Mouse (Mus musculus): ENCODE measurements around the gene Mlx. TPM values are rescaled to one million over a fixed set of nuclear protein-coding genes. Genes with fewer than 3 reads are reported as not detected.

Gene Mlx
- polyA plus RNA-seq, 1 experiment from 2014 or later, result 87.3 TPM

DNA sequence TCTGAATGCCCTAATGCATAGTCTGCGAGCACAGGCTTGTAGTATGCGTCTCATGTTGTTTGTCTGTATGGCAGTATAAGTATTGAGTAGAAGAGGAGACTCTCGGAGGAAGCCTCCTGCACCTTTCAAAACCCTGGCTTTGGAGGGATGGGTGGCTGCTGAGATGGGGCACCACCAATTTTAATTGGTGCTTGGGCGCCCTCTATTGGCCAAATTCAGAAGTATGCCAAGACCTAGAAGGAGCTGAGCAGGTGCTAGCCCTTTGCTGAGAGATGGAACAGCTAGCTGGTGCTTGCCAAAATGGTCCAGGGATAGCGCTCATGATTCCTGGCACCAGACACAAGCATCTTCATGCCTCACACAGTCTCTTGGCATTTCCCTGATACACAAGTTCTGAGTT lies 29.2 kb upstream of the Mlx start:
- H3K9ac ChIP-seq, result no peak overlapping the region
- no peak for ATAC-seq (ENCODE audit: low read depth)
- H3K4me1 ChIP-seq (replicated peaks), result peaks cover 9% of the 10 kb centered on the region
- H3K27ac ChIP-seq (replicated peaks), result no peak overlapping the region
- WGBS, result 39% methylated on average over 5 of the region's 5 CpGs
- peaks cover 97% of the 10 kb centered on the region for H3K36me3 ChIP-seq
- no peaks in the 10 kb centered on the region for H3K9me3 ChIP-seq
- no peaks in the 10 kb centered on the region for H3K27me3 ChIP-seq
- no peak overlapping the region for H3K4me2 ChIP-seq
- no peak overlapping the region for H3K4me3 ChIP-seq

DNA sequence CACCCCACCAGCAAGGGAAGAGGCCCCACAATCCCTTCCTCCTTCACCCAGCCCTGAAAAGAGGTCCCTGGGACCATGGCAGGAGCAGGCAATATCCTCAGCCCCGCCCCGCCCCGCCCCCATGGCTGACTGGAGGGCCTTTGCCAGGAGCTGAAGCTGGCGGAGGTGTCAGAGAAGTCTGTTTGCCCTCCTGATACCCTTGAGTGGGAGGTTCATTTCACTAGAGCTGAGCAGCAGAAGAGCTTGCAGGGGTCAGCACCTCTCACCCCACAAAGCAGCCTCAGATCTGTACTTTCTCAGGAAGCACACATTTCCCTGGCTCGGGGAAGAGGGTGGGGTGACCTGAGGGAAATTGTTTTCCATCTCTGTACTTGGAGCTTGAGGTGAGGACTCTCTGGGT lies 28.4 kb upstream of the Mlx start:
- no peak overlapping the region for H3K4me3 ChIP-seq
- H3K9ac ChIP-seq, result no peak overlapping the region
- WGBS, result 77% methylated on average over 5 of the region's 5 CpGs
- H3K9me3 ChIP-seq, result no peaks in the 10 kb centered on the region
- H3K27me3 ChIP-seq, result no peaks in the 10 kb centered on the region
- H3K27ac ChIP-seq (replicated peaks), result peak overlapping the region; percentile 23; the same call in 1 of the 2 replicates
- peaks cover 97% of the 10 kb centered on the region for H3K36me3 ChIP-seq
- ATAC-seq (ENCODE audit: low read depth), result no peak
- H3K4me2 ChIP-seq, result no peak overlapping the region
- H3K4me1 ChIP-seq (replicated peaks), result peaks cover 17% of the 10 kb centered on the region

DNA sequence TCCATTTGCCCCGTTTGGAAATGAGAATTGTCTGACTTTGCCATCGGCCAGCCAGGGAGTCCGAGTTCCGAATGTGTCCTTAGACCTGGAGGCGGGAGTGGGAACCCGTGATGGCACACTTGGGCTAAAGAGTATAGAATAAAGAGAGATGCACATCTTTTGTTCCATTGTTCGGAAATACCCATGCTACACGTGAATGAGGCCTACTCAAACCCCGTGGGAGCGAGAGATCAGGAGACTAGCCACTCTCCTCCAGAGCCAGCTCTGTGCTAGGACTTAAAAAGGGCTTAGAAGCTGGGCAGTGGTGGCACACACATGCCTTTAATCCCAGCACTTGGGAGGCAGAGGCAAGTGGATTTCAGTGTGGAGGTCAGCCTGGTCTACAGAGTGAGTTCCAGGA lies 27.6 kb upstream of the Mlx start:
- H3K4me2 ChIP-seq, result no peak overlapping the region
- peak overlapping the region; percentile 81 for H3K27ac ChIP-seq (replicated peaks)
- no peak overlapping the region for H3K4me3 ChIP-seq
- H3K4me1 ChIP-seq (replicated peaks), result peaks cover 20% of the 10 kb centered on the region
- H3K9me3 ChIP-seq, result no peaks in the 10 kb centered on the region
- H3K36me3 ChIP-seq, result peaks cover 96% of the 10 kb centered on the region
- H3K27me3 ChIP-seq, result no peaks in the 10 kb centered on the region
- H3K9ac ChIP-seq, result no peak overlapping the region
- ATAC-seq (ENCODE audit: low read depth), result no peak
- WGBS, result 70% methylated on average over 10 of the region's 10 CpGs

DNA sequence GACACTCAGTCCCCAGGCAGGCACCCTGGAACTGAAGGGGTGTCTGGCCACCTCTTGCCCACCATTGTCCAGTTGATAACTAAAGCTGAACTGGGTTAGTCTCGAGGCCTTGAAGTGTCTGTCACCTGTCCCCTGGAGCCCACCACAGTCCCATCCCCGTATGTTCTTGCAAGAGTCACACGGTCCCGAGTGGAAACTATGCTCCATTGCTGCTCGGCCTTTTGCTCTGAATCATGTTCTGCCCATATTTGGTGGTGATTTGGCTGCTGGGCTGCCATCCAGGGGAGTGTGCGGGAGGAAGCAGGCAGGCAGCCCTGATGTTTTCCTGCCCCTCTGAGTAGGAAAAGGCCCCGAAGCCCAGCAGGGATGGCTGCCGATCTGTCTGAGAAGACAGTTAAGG lies 27.0 kb upstream of the Mlx start:
- Histone ChIP-seq H3K9me3 (no peaks in the 10 kb centered on the region), H3K27me3 (no peaks in the 10 kb centered on the region), H3K4me2 (no peak overlapping the region), H3K27ac (replicated peaks) (peak overlapping the region; percentile 81), H3K36me3 (peaks cover 89% of the 10 kb centered on the region), H3K9ac (no peak overlapping the region), H3K4me1 (replicated peaks) (peaks cover 20% of the 10 kb centered on the region), H3K4me3 (no peak overlapping the region)
- ATAC-seq (ENCODE audit: low read depth), result no peak
- WGBS, result 67% methylated on average over 8 of the region's 8 CpGs

DNA sequence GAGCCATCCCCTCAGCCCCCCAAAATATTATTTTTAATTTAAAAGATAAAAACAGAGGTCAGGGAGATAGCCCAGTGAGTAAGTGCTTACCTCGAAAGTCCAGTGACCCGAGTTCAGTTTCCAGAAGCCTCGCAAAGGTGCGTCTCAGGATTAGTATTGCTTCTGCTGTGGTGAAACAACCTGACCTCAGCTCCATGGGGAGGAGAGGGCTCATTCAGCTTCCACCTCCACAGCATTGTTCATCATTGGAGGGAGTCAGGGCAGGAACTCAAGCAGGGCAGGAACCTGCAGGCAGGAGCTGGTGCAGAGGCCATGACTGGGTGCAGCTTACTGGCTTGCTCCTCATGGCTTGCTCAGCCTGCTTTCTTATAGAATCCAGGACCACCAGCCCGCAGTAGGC lies 26.0 kb upstream of the Mlx start:
- Histone ChIP-seq H3K27ac (replicated peaks) (peak overlapping the region; percentile 81; the same call in 1 of the 2 replicates), H3K4me1 (replicated peaks) (peaks cover 20% of the 10 kb centered on the region), H3K9me3 (no peaks in the 10 kb centered on the region), H3K4me3 (no peak overlapping the region), H3K4me2 (no peak overlapping the region), H3K36me3 (peaks cover 80% of the 10 kb centered on the region), H3K27me3 (no peaks in the 10 kb centered on the region), H3K9ac (no peak overlapping the region)
- no peak for ATAC-seq (ENCODE audit: low read depth)
- 93% methylated on average over 5 of the region's 5 CpGs for WGBS

DNA sequence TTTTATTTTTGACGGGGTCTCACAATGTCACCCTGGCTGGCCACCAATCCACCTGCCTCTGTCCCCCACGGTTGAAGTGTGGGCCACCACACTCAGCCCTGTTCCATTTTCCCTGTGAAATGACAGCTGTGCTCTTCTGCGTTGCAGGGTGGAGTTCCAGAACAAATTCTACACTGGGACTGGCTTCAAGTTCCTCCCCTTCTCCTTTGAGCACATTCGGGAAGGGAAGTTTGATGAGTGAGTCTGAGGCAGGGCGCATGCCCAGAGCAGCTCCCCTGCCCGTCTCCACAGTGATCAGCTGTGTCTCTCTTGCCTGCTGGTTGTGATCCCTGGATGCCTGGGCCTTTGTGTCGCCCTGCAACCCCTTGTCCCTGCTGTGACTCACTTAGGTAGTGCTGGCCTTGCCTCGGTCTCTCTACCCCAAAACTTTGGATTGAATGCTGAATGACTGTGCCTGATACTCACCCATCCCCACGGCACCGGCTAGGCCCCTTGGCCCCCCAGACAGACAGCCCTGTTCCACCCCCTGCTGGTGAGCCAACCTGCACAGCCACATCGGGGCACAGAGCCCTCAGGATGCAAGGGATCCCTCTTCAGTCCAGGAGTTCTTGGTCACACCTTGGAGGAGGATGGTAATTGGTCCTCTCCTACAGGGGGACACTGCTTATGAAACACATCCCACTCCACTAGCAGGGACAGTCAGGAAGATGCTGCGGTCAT lies 24.8 kb upstream of the Mlx start:
- Histone ChIP-seq H3K9ac (no peak overlapping the region), H3K27me3 (no peaks in the 10 kb centered on the region), H3K9me3 (no peaks in the 10 kb centered on the region), H3K4me3 (no peak overlapping the region), H3K27ac (replicated peaks) (no peak overlapping the region; the same call in 1 of the 2 replicates), H3K36me3 (peaks cover 67% of the 10 kb centered on the region), H3K4me1 (replicated peaks) (peaks cover 33% of the 10 kb centered on the region), H3K4me2 (no peak overlapping the region)
- 82% methylated on average over 12 of the region's 12 CpGs for WGBS
- ATAC-seq (ENCODE audit: low read depth), result no peak

DNA sequence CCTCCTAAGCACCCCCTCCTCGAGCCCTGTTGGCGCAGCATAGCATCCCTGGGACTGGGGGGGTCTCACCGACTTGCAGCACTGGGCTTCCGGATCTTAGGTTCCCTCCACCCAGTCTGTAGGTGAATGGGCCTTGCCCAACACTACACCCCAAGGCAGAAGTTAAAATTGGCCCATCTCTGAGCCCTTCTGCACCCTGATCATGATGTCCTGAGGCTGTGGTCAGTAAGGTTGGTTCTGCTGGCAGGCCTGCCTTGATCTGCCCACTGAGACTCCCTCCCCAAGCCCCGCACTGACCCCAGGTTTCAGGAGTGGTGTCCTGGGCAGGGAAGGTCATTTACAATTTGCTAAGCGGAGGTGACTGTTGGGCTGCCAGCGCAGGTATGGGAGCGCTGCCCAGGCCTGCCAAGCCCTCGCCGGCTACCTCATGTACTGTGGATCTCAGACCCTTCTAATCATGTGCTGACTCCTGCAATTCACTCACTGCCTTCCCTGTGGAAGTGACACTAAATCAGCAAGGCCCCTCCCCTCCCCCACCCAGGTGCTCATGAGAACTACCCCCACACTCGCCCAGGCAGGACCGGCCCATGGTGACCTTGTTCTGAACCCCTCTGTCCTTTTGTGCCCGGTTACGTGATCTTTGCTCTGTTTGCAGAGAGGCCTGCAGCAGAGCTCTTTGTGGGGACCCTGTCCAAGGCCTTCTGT lies 24.0 kb upstream of the Mlx start:
- Histone ChIP-seq H3K9ac (no peak overlapping the region), H3K27ac (replicated peaks) (peak overlapping the region; percentile 74), H3K4me2 (no peak overlapping the region), H3K4me1 (replicated peaks) (peaks cover 34% of the 10 kb centered on the region), H3K27me3 (no peaks in the 10 kb centered on the region), H3K36me3 (peaks cover 63% of the 10 kb centered on the region), H3K4me3 (no peak overlapping the region), H3K9me3 (no peaks in the 10 kb centered on the region)
- no peak for ATAC-seq (ENCODE audit: low read depth)
- whole genome bisulfite sequencing, result 69% methylated on average over 14 of the region's 14 CpGs

DNA sequence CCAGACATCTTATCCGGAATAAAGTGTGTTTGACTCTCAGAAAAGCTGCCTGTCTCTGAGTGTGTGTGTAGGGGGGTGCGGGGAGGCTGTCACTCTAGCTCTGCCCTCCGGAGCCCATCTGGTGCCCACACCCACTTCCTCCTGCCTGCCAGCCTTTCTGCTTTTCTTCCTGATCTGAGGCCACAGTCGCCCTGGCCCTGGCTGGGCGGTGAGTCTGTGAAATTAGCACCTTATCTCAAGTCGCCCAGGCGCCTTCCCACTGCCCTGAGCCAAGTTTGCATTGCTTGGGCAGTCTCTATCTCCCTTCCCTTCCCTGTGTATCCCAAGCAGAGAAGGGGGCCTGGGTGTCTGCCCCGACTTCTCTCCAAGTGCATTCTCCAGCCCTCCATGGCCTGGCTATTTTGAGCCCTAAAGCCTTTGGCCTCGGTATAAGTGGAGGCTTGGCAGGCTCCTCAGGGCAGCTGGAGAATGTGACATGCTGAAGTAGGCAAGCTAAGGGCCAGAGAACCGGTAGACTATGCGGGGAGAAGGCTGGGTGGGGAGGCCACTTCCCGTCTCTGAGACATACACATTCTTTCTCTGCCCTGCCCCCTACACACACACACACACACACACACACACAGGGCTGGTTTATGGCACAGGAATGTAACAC lies 23.3 kb upstream of the Mlx start:
- Histone ChIP-seq H3K4me3 (no peak overlapping the region), H3K4me1 (replicated peaks) (peaks cover 29% of the 10 kb centered on the region), H3K36me3 (peaks cover 56% of the 10 kb centered on the region), H3K27me3 (no peaks in the 10 kb centered on the region), H3K4me2 (no peak overlapping the region), H3K9ac (no peak overlapping the region), H3K27ac (replicated peaks) (peak overlapping the region; percentile 74), H3K9me3 (no peaks in the 10 kb centered on the region)
- 55% methylated on average over 12 of the region's 12 CpGs for WGBS
- no peak for ATAC-seq (ENCODE audit: low read depth)

DNA sequence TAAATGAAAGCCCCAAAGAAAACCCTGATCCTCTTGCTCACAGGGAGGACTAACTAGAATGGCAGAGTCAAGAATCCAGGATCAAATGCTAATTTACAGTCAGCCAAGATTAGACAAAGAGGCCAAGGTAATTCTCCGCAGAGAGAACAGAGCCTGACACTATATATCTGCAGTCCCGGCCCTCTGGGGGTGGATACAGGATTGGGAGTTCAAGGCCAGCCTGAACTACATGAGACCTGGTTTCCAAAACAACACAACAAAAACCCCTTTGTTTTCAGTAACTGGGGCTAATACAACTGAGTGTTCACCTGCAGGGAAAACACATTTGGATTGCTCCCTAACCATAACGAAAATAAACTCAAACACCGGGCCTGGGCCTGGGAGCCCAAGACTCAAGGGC lies 22.6 kb upstream of the Mlx start:
- Histone ChIP-seq H3K4me2 (no peak overlapping the region), H3K27me3 (no peaks in the 10 kb centered on the region), H3K27ac (replicated peaks) (peak overlapping the region; percentile 74), H3K36me3 (peaks cover 49% of the 10 kb centered on the region), H3K4me1 (replicated peaks) (peaks cover 34% of the 10 kb centered on the region), H3K9ac (no peak overlapping the region), H3K4me3 (no peak overlapping the region), H3K9me3 (no peaks in the 10 kb centered on the region)
- WGBS, result 80% methylated on average over 4 of the region's 4 CpGs
- ATAC-seq (ENCODE audit: low read depth), result no peak

DNA sequence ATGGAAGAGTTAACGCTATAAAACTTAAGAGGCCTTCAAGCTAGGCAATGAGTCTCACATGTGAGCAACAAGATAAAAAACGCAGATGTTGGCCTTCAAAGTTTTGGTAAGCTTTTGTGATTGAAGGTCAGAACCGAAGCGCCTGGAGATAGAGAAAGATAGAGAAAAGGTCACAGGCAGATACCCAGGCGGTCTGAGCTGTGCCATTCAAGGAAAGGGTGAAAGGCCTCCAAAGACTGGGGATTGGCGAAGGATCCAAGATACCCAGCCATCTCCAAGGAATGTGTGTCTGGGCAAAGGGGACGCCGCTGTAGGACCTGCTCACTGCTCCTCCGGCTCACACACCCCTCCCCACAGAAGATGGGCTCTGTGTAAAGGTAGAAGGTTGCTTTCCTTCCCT lies 22.1 kb upstream of the Mlx start:
- no peak for ATAC-seq (ENCODE audit: low read depth)
- Histone ChIP-seq H3K27ac (replicated peaks) (no peak overlapping the region), H3K4me1 (replicated peaks) (peaks cover 34% of the 10 kb centered on the region), H3K9me3 (no peaks in the 10 kb centered on the region), H3K27me3 (no peaks in the 10 kb centered on the region), H3K36me3 (peaks cover 44% of the 10 kb centered on the region), H3K4me3 (no peak overlapping the region), H3K9ac (no peak overlapping the region), H3K4me2 (no peak overlapping the region)
- WGBS, result 95% methylated on average over 9 of the region's 9 CpGs

DNA sequence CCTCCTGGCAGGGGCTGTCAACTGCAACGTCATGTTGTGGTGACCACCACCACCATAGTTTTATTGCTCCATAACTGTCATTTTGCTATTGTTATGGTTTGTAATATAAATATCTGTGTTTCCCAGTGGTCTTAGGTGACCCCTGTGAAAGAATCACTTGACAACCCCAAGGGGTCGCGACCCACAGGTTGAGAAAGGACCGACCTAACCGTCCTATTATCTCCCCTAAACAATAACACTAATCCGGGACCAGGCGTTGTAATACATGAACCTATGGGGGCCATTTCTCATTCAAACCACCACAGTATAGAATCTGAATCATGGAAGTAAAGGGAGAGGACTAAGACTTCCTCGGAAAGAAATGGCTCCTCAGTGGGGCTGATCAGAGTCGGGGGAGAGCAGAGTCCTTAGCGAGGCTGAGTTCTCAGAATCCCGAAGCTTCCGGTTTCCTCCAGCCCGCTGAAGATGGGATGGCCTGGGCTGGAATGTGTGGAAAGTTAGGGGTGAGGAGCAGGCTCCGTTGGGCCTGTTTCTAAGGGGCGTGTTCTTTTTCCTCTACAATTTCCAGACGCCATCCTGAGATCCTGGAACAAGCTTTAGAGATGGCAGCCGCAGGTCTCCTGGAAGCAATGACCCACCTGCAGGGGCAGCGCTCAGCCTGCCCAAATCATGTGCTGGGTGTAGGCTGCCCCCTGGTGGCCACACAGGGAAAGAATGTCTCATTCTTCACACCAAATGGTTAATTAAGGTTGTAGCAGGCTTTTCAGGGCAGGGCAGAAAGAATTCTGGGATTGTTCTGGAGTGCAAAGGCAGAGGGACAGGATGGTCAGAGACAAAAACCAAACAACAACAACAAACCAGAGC lies 20.3 kb upstream of the Mlx start:
- no peaks in the 10 kb centered on the region for H3K9me3 ChIP-seq
- peak overlapping the region; percentile 55; the same call in 1 of the 2 replicates for H3K9ac ChIP-seq
- WGBS, result 21% methylated on average over 18 of the region's 18 CpGs
- peaks cover 43% of the 10 kb centered on the region for H3K4me1 ChIP-seq (replicated peaks)
- H3K27ac ChIP-seq (replicated peaks), result no peak overlapping the region; the same call in 1 of the 2 replicates
- ATAC-seq (ENCODE audit: low read depth), result no peak
- H3K4me2 ChIP-seq, result peak overlapping the region; percentile 54
- H3K4me3 ChIP-seq, result peak overlapping the region; percentile 28
- H3K27me3 ChIP-seq, result 0 out of 2 replicates have a peak, but pooled peaks cover 5% of the 10 kb centered on the region
- peaks cover 26% of the 10 kb centered on the region for H3K36me3 ChIP-seq
